Mouse (Mus musculus): ENCODE measurements at regions not wholly inside any gene's neighbourhood (a gene's known extent, or its start where the extent isn't known, plus 50 kb on each side); places are given as distances from the start of the nearest gene placed in this dataset.

GRCm38 (mm10) chr13:115231981-115232380, 130.2 kb upstream of the Itga1 start:
- no peak for DNase-seq (ENCODE audit: low spot score)

GRCm38 (mm10) chr13:115230494-115230893, 128.7 kb upstream of the Itga1 start:
- DNase-seq (ENCODE audit: low spot score), result peak; percentile 39

GRCm38 (mm10) chr13:115226824-115227223, 125.1 kb upstream of the Itga1 start:
- DNase-seq (ENCODE audit: low spot score), result no peak

GRCm38 (mm10) chr13:115219701-115220100, 117.9 kb upstream of the Itga1 start:
- DNase-seq (ENCODE audit: low spot score), result no peak

DNA sequence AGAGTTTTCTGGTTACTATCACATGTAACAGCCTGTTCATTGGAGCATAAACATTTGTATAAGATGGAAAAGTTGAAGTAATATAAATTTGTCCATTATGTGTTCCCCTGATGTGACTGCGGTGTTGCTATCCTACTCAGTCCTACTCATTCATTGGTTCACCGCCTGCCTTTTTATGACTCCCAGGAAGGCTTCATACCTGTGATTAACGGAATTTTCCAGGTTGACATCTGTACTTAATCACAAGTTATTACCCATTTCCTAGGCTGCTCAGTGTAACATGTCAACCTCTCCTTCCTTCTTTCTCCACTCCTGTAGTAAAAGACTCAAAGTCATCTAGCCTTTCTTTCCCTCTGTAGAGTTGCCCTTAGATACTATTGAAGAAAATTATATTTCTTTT, 109.5 kb upstream of the Itga1 start:
- DNase-seq (ENCODE audit: low spot score), result no peak

- no peak for DNase-seq (ENCODE audit: low spot score)
Observed at GRCm38 (mm10) chr13:115210643-115211208, 109.0 kb upstream of the Itga1 start.

- no peak for DNase-seq (ENCODE audit: low spot score)
Observed at GRCm38 (mm10) chr13:115209402-115210192, 107.8 kb upstream of the Itga1 start.

GRCm38 (mm10) chr13:115206723-115207122, 105.0 kb upstream of the Itga1 start:
- DNase-seq (ENCODE audit: low spot score), result no peak

- DNase-seq (ENCODE audit: low spot score), result no peak
Observed at GRCm38 (mm10) chr13:115199166-115199565, 97.4 kb upstream of the Itga1 start.

- DNase-seq (ENCODE audit: low spot score), result no peak
Observed at GRCm38 (mm10) chr13:115188066-115188465, 86.3 kb upstream of the Itga1 start.

DNA sequence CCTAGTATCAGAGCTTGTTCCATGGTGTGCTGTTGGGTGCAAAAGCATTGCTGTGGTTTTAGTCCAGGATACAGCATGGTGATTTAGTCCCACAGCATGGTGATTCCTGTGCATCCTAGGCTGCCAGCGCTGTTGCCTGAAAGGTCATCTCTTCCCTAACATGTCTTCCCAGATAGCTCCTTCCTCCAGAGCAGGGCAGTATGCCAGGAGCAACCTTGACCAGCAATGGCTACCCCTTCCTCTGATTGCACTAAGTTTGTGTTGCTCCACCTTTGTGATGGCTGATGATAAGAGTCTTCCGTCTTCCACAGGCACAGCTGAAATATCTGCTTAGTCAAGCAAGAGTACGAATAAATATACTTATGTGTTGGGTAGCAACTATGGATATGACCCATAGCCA, 85.6 kb upstream of the Itga1 start:
- no peak for DNase-seq (ENCODE audit: low spot score)

- no peak for DNase-seq (ENCODE audit: low spot score)
Observed at GRCm38 (mm10) chr13:115182211-115182870, 80.6 kb upstream of the Itga1 start.

- no peak for DNase-seq (ENCODE audit: low spot score)
Observed at GRCm38 (mm10) chr13:115178175-115178917, 76.6 kb upstream of the Itga1 start.

DNA sequence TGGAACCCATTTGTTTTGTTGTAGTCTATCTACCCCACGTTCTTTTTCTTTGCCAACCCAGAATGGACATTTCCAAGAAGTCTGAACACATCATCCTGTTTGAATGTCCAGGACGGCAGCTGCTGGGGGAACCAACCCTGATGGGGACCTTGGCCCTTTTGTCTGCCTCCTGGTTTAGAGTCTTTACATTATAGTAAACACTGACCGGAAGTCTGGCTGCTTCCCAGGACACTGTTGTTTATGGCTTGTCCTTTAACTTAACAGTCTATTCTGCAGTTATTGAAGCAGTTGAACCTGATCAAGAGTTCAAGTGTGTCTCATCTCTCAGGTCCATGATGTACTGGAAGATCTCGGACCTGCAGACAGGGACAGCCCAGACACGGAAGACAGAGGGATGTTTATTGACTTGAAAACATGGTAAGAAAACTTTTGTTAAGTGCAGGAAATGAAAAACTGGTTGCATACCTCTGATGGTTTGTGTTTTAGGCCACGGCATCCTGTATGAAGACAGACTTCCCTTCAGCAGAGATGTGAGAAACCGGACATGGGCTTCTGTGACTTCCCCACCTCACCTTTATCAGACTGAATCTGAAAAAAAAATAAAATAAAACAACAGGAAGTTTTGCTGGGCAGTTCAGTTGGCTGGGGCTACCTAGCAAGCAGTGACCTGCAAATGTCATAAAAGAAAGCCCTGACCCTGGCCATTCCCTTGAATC, 69.7 kb upstream of the Itga1 start:
- no peak for DNase-seq (ENCODE audit: low spot score)

- DNase-seq (ENCODE audit: low spot score), result no peak
Observed at GRCm38 (mm10) chr13:115165981-115166380, 64.2 kb upstream of the Itga1 start.

DNA sequence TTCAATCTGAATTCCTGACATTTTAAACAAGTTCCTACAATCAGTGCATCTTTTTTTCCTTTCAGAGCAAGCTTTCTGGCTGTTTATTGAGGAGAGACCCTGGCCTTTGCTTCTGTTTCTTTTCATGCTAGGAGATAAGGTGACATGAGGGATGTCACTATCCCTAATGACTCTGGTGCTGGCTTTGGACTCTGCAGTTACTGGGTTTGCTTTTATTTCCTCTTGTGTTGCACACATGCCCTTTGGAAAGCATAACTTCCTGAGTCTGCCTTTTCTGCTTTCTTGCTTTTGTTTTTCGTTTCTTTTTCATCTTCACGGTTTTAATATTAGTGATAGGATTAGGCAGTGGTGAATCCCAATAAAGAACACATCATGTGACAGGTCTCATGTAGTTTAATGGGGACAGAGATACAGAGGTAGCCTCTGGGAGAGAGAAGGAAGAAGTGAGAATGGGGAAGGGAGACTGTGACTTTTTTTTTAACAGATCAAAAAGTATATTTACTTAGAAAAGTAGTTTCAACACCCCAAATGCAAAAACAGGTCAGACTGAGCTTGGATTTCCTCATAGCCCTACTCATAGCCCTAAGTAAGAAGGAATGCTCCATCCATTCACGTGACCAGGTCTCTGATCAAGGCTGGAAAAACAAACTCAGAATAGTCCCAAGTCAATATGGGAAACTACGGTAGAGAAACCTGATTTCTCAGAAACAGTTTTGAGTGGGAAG, 61.1 kb upstream of the Itga1 start:
- no peak for DNase-seq (ENCODE audit: low spot score)

DNA sequence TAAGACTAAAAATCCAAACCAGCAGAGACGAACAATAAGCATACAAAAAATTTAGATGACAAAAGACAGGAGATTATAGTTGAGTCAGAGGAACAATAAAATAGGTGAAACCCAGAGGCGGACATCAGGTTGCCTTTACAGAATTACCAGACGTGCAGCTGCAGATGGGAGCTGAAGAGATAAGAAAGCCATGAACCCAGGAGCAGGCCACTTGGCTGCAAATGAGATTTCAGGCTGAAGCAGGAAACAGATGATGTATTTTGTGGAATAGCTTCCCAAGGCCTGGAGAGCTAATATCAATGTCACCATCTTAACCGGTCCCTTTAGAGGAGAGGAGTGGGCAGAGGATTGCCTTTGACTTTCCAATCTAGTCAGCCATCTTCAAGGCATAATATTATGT, 57.6 kb upstream of the Itga1 start:
- DNase-seq (ENCODE audit: low spot score), result no peak

Data from layer of hippocampus, adult 9-10 months (tissue).